Mouse (Mus musculus): ENCODE measurements around the gene Mpdu1. TPM values are rescaled to one million over a fixed set of nuclear protein-coding genes. Genes with fewer than 3 reads are reported as not detected.

The Mpdu1 gene
- polyA plus RNA-seq, 1 experiment from 2014 or later: 82.6 TPM

GRCm38 (mm10) chr11:69681314-69682208 is 19.1 kb upstream of the Mpdu1 start, which contains the start of gene Senp3:
Gene Senp3 (minus strand): TSS chr11:69682084.
- peak; percentile 93 for ATAC-seq (replicated peaks; ENCODE audit: low FRiP score, low read depth)

GRCm38 (mm10) chr11:69680136-69680855 is 17.9 kb upstream of the Mpdu1 start:
- Histone ChIP-seq H3K36me3 (ENCODE audit: insufficient read depth, low read length) (peaks cover 27% of the 10 kb centered on the region), H3K27me3 (ENCODE audit: insufficient read depth, low read length) (no peaks in the 10 kb centered on the region), H3K4me2 (ENCODE audit: low read length) (peak overlapping the region; percentile 90), H3K9ac (ENCODE audit: low read depth, low read length) (no peak overlapping the region), H3K27ac (no peak overlapping the region), H3K9me3 (replicated peaks; ENCODE audit: low read length) (no peaks in the 10 kb centered on the region), H3K4me1 (replicated peaks; ENCODE audit: insufficient read depth, low read length) (peaks cover 10% of the 10 kb centered on the region; the same call in 1 of the 2 replicates), H3K4me3 (replicated peaks; ENCODE audit: low read depth, low read length) (no peak overlapping the region; the same call in 1 of the 2 replicates)
- TF ChIP-seq CTCF (IDR thresholded peaks at IDR 0.05; ENCODE audit: low read depth): no peak
- no peak for DNase-seq (ENCODE audit: low spot score)
- 88% methylated on average over 30 of the region's 30 CpGs for WGBS
- no peak for ATAC-seq (replicated peaks; ENCODE audit: low FRiP score, low read depth)

More at GRCm38 (mm10) chr11:69681314-69682208, 19.1 kb upstream of the Mpdu1 start, which contains the start of gene Senp3:
- Histone ChIP-seq H3K4me3 (replicated peaks; ENCODE audit: low read depth, low read length) (peak within 1 kb of the TSS; percentile 85), H3K9ac (ENCODE audit: low read depth, low read length) (peak within 1 kb of the TSS; percentile 87), H3K27ac (peak within 1 kb of the TSS; percentile 90), H3K36me3 (ENCODE audit: insufficient read depth, low read length) (peaks cover 21% of the 10 kb centered on the region; the same call in 1 of the 2 replicates), H3K9me3 (replicated peaks; ENCODE audit: low read length) (no peaks in the 10 kb centered on the region), H3K4me1 (replicated peaks; ENCODE audit: insufficient read depth, low read length) (peaks cover 20% of the 10 kb centered on the region), H3K27me3 (ENCODE audit: insufficient read depth, low read length) (no peaks in the 10 kb centered on the region), H3K4me2 (ENCODE audit: low read length) (peak within 1 kb of the TSS; percentile 90)
- TF ChIP-seq CTCF (IDR thresholded peaks at IDR 0.05; ENCODE audit: low read depth): no peak
- DNase-seq (ENCODE audit: low spot score): peak; percentile 98
- WGBS: under 1% methylated on average over 78 of the region's 80 CpGs

- Histone ChIP-seq H3K4me3 (replicated peaks; ENCODE audit: low read depth, low read length) (no peak overlapping the region), H3K9ac (ENCODE audit: low read depth, low read length) (no peak overlapping the region), H3K27me3 (ENCODE audit: insufficient read depth, low read length) (no peaks in the 10 kb centered on the region), H3K36me3 (ENCODE audit: insufficient read depth, low read length) (peaks cover 34% of the 10 kb centered on the region), H3K4me2 (ENCODE audit: low read length) (no peak overlapping the region), H3K27ac (no peak overlapping the region), H3K9me3 (replicated peaks; ENCODE audit: low read length) (no peaks in the 10 kb centered on the region), H3K4me1 (replicated peaks; ENCODE audit: insufficient read depth, low read length) (peaks cover 5% of the 10 kb centered on the region; the same call in 1 of the 2 replicates)
- ATAC-seq (replicated peaks; ENCODE audit: low FRiP score, low read depth) (no peak), DNase-seq (ENCODE audit: low spot score) (no peak)
- TF ChIP-seq CTCF (IDR thresholded peaks at IDR 0.05; ENCODE audit: low read depth): no peak
- 100% methylated on average over 2 of the region's 2 CpGs for WGBS
Observed at GRCm38 (mm10) chr11:69679144-69679543, 16.7 kb upstream of the Mpdu1 start.

GRCm38 (mm10) chr11:69672211-69672706 is 9.8 kb upstream of the Mpdu1 start, which contains the start of gene Eif4a1:
Gene Eif4a1 (minus strand): TSS chr11:69672423.
- 0% methylated on average over 36 of the region's 36 CpGs for WGBS
- peaks cover 9% of the 10 kb centered on the region; the same call in 1 of the 2 replicates for H3K4me1 ChIP-seq (replicated peaks; ENCODE audit: insufficient read depth, low read length)
- H3K27me3 ChIP-seq (ENCODE audit: insufficient read depth, low read length): no peaks in the 10 kb centered on the region
- DNase-seq (ENCODE audit: low spot score) (peak; percentile 100), ATAC-seq (replicated peaks; ENCODE audit: low FRiP score, low read depth) (peak; percentile 94)
- peak within 1 kb of the TSS; percentile 99 for H3K9ac ChIP-seq (ENCODE audit: low read depth, low read length)
- TF ChIP-seq CTCF (IDR thresholded peaks at IDR 0.05; ENCODE audit: low read depth): peak; percentile 14; the same call in 1 of the 2 replicates
- H3K4me3 ChIP-seq (replicated peaks; ENCODE audit: low read depth, low read length): peak within 1 kb of the TSS; percentile 99
- H3K36me3 ChIP-seq (ENCODE audit: insufficient read depth, low read length): peaks cover 50% of the 10 kb centered on the region
- peak within 1 kb of the TSS; percentile 99 for H3K27ac ChIP-seq
- peak within 1 kb of the TSS; percentile 68 for H3K4me2 ChIP-seq (ENCODE audit: low read length)
- no peaks in the 10 kb centered on the region for H3K9me3 ChIP-seq (replicated peaks; ENCODE audit: low read length)

- under 1% methylated on average over 43 of the region's 43 CpGs for WGBS
- Histone ChIP-seq H3K4me3 (replicated peaks; ENCODE audit: low read depth, low read length) (peak overlapping the region; percentile 99), H3K4me1 (replicated peaks; ENCODE audit: insufficient read depth, low read length) (peaks cover 9% of the 10 kb centered on the region; the same call in 1 of the 2 replicates), H3K27ac (peak overlapping the region; percentile 99), H3K4me2 (ENCODE audit: low read length) (peak overlapping the region; percentile 68), H3K9ac (ENCODE audit: low read depth, low read length) (peak overlapping the region; percentile 99), H3K27me3 (ENCODE audit: insufficient read depth, low read length) (no peaks in the 10 kb centered on the region), H3K9me3 (replicated peaks; ENCODE audit: low read length) (no peaks in the 10 kb centered on the region), H3K36me3 (ENCODE audit: insufficient read depth, low read length) (peaks cover 49% of the 10 kb centered on the region)
- no peak for TF ChIP-seq CTCF (IDR thresholded peaks at IDR 0.05; ENCODE audit: low read depth)
- DNase-seq (ENCODE audit: low spot score) (no peak), ATAC-seq (replicated peaks; ENCODE audit: low FRiP score, low read depth) (peak; percentile 9; the same call in 1 of the 2 replicates)
Observed at GRCm38 (mm10) chr11:69671726-69672124, 9.3 kb upstream of the Mpdu1 start.

Data from kidney, postnatal 0 days (tissue).